Mouse (Mus musculus): ENCODE results near the gene Fancd2.

The Fancd2 gene

GRCm38 (mm10) chr6:113585065-113585464, 53.6 kb downstream of the Fancd2 start:
- no peak for TF ChIP-seq GATA4 (IDR thresholded peaks at IDR 0.05; ENCODE audit: insufficient replicate concordance, low read length)

- no peak for TF ChIP-seq GATA4 (IDR thresholded peaks at IDR 0.05; ENCODE audit: insufficient replicate concordance, low read length)
Observed at GRCm38 (mm10) chr6:113586466-113587183, 55.1 kb downstream of the Fancd2 start.

GRCm38 (mm10) chr6:113592637-113593036, 61.2 kb downstream of the Fancd2 start:
- TF ChIP-seq GATA4 (IDR thresholded peaks at IDR 0.05; ENCODE audit: insufficient replicate concordance, low read length): no peak

- no peak for TF ChIP-seq GATA4 (IDR thresholded peaks at IDR 0.05; ENCODE audit: insufficient replicate concordance, low read length)
Observed at GRCm38 (mm10) chr6:113597945-113598344, 66.5 kb downstream of the Fancd2 start.

GRCm38 (mm10) chr6:113599833-113600232, 68.4 kb downstream of the Fancd2 start:
- no peak for TF ChIP-seq GATA4 (IDR thresholded peaks at IDR 0.05; ENCODE audit: insufficient replicate concordance, low read length)

- TF ChIP-seq GATA4 (IDR thresholded peaks at IDR 0.05; ENCODE audit: insufficient replicate concordance, low read length): no peak
Observed at GRCm38 (mm10) chr6:113600543-113601139, 69.2 kb downstream of the Fancd2 start, which contains the start of gene Fancd2os. Gene Fancd2os, minus strand, starts transcription at chr6:113600715.

- no peak for TF ChIP-seq GATA4 (IDR thresholded peaks at IDR 0.05; ENCODE audit: insufficient replicate concordance, low read length)
Observed at GRCm38 (mm10) chr6:113602821-113603220, 71.3 kb downstream of the Fancd2 start.

GRCm38 (mm10) chr6:113603993-113604392, 72.5 kb downstream of the Fancd2 start:
- TF ChIP-seq GATA4 (IDR thresholded peaks at IDR 0.05; ENCODE audit: insufficient replicate concordance, low read length): no peak

- no peak for TF ChIP-seq GATA4 (IDR thresholded peaks at IDR 0.05; ENCODE audit: insufficient replicate concordance, low read length)
Observed at GRCm38 (mm10) chr6:113604432-113605223, 73.1 kb downstream of the Fancd2 start, which contains the start of gene Brk1. Gene Brk1, plus strand, starts transcription at chr6:113604772.

- TF ChIP-seq GATA4 (IDR thresholded peaks at IDR 0.05; ENCODE audit: insufficient replicate concordance, low read length): no peak
Observed at GRCm38 (mm10) chr6:113605224-113605545, 73.7 kb downstream of the Fancd2 start.

- no peak for TF ChIP-seq GATA4 (IDR thresholded peaks at IDR 0.05; ENCODE audit: insufficient replicate concordance, low read length)
Observed at GRCm38 (mm10) chr6:113608871-113609270, 77.4 kb downstream of the Fancd2 start.

GRCm38 (mm10) chr6:113609293-113609692, 77.8 kb downstream of the Fancd2 start:
- no peak for TF ChIP-seq GATA4 (IDR thresholded peaks at IDR 0.05; ENCODE audit: insufficient replicate concordance, low read length)

GRCm38 (mm10) chr6:113612258-113612969, 80.9 kb downstream of the Fancd2 start:
- TF ChIP-seq GATA4 (IDR thresholded peaks at IDR 0.05; ENCODE audit: insufficient replicate concordance, low read length): no peak

- no peak for TF ChIP-seq GATA4 (IDR thresholded peaks at IDR 0.05; ENCODE audit: insufficient replicate concordance, low read length)
Observed at GRCm38 (mm10) chr6:113614152-113614551, 82.7 kb downstream of the Fancd2 start.

- no peak for TF ChIP-seq GATA4 (IDR thresholded peaks at IDR 0.05; ENCODE audit: insufficient replicate concordance, low read length)
Observed at GRCm38 (mm10) chr6:113614997-113615396, 83.5 kb downstream of the Fancd2 start.
